Mouse (Mus musculus): ENCODE data around the gene Map1s.
"Not testable (repeated sequence)": the region's sequence is repeated elsewhere in the genome, so short reads cannot be mapped to it uniquely, and the experiment has no call there.

The Map1s gene

DNA sequence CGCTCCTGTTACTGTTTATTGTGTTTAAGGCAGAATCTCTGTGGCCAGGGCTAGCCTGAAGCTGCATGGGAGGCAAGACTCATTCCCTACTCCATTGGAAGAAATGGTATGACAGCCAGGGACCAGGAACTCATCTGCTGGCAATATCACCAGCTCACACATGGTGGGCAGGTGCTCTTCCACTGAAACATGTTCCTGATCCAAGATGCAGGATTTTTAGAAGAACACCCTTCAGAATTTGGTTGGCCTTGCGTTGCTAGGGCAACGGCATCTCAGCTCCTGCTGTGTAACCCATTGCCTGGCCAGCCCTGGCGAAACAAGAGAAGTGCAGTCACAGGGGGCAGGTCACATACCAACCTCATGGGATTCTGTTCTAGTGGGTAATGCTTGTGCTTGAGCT is 26.2 kb upstream of the Map1s start:
- no peak for DNase-seq

DNA sequence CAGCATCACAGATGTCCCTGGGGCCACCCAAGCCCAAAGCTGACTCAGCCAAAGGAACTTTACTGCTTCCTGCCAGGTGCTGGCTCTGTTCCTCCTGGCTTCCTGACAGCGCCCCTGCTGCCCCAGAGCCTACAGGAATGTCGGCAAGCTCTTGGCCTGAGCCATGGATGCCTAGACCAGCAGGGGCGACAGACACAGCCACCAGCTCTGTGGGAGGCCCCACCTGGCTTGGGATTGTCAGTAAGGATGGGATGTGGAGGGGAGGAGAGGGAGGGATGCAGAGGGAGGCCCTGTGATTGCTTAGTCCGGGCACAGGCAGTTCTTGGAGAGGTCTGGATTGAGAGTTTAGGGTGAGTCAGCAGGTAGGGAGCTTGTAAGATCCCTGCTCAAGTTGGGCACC is 25.6 kb upstream of the Map1s start:
- no peak for DNase-seq

DNA sequence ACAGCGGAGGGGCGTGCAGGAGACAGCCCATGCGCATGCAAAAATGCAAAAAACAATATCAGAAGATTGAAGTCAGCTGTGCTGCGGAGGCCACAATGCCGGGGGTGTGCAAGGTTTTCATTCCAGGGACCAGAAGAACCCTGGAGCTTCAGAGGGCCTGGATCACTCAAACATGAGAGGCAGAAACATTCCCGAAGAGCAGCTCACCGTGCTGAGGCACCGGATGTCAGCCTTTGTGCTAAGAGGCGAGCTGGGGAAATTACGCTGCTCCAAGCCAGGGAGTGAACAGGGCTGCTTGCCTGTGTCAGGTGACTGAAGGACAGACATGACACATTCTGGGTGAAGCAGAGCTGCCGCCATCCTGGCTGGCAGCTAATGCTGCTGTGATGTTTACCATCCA is 25.2 kb upstream of the Map1s start:
- no peak for DNase-seq

DNA sequence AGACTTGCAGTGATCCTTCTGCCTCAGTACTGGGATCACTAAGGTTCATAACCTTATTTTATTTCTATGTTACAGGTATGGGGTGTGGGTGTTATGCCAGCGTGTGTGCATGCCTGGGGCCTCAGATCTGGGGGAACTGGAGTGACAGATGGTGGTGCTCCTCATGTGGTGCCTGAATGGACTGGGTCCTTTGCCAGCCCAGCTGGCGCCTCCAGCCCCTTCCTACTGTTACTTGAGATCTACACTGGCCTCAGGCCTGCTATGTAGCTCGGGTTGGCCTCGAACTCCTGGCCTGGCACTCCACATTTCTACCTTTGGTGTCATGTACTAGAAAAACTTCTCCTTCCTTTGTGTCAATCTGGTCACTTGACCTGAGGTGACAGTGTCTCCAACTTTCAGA is 21.5 kb upstream of the Map1s start:
- no peak for DNase-seq

DNA sequence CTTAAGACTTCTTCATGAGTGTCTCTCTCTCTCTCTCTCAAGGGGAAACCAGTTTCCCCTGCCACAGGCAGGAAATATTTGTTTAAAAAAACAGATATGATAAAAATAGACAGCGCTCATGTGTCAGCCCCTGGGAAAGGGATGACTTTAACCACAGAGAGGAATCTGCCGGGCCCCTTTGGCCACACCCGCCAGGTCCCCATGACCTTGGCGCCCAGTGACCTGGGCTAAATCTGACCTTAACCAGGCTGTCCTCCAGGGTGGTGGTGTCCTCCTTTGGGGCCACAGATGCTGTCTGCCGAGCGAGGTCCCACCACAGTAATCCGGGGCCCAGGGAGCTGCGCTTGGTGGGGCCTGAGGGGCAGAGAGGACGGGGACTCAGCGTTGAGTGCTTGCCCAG is 21.0 kb upstream of the Map1s start:
- no peak for DNase-seq

DNA sequence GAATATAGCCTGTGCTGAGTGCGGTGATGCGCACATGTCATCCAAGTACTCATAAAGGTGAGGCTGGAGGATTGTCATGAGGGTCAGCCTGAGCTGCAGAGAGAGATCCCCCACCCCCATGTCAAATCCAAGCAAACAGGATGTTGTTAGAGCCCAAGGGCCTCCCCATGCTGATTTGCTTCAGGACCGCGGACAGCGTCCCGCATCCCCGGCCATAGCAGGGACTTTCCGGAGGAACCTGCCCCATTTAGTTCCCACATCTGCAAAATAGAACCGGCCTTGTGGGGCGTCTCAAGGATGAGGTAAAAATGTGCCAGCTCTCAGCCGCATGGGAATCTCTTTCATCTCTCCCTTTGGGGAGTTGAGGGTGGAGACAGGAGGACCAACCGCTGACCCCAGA is 20.1 kb upstream of the Map1s start:
- DNase-seq = no peak

DNA sequence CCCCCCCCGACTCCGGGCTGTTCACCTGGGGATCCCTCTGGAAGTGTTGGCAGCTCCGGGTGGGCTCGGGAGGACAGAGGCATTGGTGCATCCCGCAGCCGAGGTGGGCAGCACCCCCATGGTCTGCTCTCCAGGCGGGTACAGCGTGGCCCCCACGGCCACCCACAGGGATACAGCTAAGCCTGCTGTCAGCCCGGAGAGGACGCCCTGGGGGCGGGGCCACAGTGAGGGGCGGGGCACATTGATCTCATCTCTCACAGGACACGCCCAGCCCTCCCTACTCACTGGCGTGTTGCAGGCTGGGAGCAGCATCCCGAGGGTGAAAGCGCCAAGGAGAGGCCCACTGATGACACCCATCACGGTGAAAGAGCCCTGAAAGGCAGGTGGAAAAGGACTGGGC is 18.1 kb upstream of the Map1s start:
- peak; percentile 57 for DNase-seq

DNA sequence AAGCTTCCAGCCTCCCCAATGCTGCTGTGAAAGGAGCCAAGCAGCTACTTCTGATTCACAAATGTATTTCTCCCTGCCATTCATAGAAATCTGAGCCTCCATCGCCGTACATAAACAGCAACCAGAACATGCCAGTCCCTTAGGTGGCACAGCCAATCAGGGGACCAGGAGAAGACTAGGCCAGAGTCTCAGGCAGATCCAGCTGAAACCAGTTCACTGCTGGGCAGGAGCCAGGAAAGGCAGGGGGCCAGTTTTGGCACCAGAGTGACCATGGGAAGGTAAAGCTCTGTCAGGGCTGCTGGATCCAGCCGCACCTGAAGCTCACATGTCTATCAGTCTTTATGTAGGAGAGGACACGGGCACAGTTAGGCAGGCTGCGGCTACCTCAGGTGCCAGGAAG is 15.1 kb upstream of the Map1s start:
- no peak for DNase-seq

DNA sequence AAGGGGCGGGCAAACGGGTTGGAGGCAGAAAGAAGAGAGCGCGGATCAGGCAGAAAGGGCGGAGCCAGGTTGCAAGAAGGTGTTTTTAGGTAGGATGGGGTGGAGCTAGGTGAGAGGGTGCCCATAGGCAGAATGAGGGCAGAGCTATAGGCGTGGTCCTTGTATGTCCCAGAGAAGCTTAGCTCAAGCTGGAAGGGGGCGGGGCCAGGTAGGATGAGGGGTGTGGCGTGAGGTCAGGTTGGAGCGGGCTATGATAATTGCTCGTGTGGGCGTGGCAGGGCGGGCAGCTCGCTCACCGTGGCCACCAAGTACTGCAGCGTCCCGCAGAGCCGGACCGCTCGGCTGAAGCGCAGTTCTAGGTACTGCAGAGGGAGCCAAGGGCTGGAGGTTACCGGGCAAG is 14.4 kb upstream of the Map1s start:
- DNase-seq = no peak

DNA sequence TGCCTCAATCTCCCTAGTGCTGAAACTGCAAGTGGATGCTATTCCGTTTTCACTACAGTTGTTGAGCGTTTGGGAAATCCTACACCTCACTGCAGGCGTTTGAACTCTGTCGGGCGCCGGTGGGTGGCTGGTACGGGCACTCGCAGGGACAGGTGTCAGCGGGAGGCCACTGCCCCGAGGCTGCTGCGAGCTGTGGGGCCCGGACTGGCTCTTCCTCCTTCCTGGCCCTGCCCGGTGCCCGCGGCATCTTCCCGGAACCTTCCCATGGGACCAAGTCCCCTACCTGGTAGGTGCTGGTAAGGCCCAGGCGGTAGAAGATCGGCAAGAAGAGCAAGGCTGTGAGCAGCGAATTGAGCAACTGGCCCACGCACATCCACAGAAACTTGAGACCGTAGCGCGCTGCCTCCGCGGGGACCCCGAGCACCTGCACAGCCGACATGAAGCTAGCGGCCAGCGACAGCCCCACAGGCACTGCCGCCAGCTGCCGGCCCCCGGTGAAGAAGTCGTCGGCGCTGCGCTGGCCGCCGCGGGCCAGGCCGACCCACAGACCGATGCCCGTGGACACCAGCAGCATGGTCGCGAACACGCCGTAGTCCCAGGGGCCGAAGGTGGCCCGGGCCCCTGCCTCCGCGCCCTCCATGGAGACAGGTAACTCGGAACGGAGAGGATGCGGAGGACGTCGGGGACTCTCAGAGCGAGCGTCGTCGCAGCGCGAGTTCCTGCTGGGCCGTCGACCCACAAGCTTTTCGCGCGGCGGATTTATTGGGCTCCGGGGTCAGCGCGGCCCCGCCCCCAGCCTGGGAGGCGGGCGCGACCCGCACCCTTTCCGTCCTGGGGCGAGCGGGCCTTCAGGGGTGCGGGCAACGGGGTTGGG is 13.5 kb upstream of the Map1s start, which contains the start of gene Slc5a5:
Slc5a5 (minus strand) TSS at position 736 of the 874 bp plus-strand sequence.
- DNase-seq = no peak

DNA sequence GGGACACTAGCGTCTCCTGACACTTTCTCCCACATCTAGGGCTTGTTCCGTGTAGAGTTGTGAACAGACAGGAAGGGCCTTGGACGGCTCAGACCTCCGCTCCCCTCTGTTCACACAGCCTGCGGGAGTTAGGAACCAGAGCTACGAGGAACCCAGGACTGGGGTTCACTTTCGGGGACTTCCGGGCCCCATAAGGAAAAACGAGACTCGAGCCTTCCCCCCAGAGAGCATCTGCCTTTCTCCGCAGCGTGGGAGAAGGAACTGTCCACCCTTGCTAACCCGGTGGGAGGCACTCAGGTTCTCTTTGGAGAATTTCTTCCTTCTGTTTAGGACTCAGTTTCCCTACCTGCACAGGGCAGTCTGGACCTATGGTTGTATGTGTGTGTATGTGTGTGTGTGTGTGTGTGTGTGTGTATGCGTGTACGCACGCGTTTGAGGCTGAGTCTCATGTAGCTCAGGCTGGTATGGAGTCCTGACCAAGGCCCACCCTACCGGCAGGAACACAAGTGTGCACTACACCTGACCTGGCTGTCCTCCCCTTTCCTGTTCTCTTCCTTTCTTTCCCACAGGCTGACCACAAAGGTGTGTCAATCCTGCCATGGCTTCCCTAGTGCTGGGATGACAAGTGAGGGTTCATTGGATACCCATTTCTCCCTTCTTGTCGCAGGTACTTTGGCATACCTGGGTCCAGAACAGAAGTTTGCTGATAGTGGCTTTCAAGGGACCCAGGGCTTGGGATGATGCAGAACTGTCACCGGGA is 12.7 kb upstream of the Map1s start:
- no peak for DNase-seq

DNA sequence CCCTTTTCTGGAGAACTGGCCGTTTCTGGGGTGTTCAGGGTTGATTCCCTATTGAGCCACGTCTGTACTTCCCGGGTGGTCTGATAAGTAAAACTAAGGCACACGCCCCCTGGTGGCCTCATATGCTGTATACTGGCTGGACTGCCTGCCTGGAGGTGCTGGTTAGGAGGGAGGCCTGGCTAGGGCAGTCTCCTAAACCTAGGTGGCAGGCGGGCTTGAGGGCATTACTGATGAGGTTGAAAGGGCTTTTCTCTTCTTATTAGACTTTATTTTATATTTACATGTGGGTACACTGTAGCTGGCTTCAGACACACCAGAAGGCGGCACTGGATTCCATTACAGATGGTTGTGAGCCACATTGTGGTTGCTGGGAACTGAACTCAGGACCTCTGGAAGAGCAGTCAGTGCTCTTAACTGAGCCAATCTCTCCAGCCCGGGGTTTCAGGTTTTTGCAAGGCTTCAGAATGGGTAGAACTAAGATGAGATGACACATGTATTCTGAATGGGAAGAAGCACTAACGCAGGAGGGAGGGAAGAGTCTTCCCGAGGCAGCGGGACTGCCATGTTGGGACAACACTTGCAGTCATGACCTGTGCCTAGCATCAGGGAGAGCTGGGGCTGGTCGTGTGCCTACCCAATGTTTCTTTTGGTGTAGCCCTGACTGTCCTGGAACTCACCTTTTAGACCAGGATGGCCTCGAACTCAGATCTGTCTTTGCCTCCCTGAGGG is 11.9 kb upstream of the Map1s start:
- DNase-seq = no peak

DNA sequence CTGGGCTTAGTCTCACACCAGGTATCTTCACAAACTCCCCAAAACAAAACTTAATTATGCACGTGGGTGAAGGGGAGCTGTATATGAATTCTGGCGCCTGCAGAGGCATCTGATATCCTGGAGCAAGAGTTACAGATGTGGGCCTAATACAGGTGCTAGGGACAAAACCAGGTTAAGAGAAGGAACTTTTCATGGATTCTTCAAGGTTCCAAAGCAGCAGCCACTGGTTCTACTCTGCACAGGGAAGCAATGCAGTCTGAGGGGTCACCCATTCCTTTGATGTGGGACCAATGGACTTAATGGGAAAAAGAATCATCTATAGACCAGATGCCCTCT is 11.4 kb upstream of the Map1s start:
- DNase-seq = no peak

DNA sequence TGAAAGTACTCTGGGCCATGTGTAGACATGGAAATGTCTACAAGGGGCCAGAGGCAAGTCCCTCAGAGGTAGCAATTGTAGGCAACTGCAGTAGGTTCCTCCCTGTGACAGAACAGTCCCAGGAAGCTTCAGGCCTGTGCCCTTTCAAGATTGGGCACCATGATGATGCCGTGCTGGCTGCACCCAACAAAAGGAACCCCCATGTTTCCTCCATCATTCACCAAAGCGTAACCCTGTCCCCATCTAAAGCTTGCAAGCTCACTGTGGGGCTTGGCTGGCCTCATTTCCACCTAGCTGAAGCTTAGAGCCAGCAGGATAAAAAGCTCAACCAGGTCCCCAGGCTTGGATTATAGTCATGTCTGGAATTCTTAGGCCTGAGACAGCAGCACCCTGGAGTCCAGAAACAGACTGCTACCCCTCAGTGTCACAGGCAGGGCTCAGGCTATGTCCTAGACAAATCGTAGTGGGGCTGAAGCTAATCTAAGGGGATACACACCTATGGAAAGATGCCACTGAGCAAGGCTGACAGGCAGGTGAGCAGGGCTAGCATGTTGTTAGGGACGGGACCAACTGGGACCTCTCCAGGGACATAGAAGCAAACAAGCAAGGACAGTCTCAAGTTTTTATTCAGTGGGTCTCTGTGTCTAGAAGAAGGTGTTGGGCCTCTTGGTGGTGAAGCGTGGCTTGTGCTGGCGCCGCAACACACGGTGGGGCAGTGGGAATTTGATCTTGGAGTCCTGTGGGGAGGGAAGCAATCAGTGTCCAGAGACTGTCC is 10.8 kb upstream of the Map1s start:
- DNase-seq = no peak

DNA sequence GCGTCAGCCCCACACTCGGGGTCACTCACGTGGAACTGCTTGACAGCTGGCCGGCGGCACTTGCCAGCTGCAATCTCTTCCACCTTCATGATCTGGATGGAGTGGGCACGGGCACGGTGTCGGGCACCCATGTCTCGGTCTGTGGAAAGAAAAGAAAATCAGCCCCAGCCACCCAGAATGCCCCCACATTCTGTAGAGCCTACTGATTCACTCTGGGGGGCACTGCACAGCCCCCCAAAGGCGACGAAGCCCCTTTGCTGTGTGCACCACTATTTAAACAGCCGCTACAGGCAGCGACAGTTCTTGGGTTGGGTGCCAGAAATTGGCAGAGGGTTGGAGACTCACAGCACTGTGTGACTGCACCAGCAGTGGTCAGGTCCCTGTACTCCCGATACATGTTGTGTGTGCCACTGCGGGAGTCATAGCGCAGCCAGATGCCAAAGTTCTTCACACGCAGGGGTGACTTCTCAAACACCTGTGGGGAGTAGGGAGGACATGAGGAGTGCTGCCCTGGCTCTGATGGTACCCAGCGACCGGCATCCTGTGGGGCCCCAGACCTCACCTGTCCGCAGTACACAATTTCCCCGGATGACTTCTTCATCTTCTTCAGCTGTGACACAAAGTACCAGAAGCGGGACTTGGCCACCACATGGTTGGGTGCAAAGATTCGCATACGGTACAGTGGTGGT is 10.0 kb upstream of the Map1s start:
- not testable (repeated sequence) for DNase-seq

DNA sequence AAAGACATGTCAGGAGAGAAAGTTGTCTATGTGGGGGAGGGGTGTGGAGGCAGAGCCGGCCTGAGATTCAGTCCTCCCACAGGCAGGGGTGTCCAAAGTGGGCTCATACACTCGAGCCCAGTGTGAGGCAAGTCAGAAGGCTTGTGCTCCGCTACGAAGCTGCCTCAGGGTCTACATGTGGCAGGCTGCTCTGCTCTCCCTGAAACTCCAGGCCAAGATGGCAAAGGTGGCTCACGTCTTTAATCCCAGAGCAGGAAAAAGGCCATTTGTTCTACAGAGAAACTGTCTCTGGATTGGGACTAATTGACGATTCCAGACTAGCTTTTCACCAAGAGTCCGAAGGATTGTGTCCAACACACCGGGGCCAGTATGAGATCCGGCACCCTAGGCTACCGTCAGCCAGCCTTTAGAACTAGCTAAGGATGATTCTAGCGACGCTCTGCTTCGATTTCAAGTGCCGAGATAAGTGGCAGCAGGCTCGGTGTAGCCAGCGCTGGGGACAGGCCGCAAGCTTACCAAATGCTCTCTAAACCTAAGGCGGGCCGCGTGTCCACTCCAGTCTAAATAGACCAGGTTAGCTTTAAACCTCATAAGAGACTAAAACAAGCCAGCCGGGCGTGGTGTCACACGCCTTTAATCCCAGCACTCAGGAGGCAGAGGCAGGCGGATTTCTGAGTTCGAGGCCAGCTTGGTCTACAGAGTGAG is 9.3 kb upstream of the Map1s start:
- DNase-seq = no peak

DNA sequence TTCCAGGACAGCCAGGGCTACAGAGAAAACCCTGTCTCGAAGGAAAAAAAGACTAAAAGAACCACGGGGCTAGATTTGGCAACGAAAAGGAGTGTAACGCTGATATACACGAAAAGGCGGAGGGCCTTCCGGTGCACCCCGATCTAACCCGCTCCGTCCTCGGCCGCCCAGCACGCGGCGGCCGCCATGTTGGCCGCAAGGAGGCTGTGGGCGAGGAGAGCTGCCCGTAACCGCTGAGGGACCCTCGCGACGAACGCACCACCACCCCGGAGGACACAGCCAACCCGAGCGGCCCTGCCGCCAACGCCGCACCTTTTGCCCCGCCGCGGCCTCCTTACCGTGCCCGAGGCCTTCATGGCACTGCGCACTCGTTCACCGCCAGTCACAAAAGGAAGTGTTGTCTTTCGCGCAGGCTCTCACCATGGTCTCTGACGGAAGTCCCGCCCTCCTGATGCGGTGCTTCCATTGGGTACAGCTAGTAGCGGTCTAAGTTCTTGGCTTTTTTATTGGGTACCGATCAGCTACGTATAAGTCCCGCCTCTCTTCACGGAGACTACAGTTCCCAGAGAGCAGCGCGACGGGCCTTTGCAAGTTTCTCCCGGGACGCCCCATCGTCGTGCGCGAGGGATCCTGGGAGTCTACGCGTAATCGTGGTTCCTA is 8.6 kb upstream of the Map1s start, which contains the start of gene Rpl18a:
Rpl18a (minus strand) TSS at position 392 of the 660 bp plus-strand sequence.
- peak; percentile 98 for DNase-seq

DNA sequence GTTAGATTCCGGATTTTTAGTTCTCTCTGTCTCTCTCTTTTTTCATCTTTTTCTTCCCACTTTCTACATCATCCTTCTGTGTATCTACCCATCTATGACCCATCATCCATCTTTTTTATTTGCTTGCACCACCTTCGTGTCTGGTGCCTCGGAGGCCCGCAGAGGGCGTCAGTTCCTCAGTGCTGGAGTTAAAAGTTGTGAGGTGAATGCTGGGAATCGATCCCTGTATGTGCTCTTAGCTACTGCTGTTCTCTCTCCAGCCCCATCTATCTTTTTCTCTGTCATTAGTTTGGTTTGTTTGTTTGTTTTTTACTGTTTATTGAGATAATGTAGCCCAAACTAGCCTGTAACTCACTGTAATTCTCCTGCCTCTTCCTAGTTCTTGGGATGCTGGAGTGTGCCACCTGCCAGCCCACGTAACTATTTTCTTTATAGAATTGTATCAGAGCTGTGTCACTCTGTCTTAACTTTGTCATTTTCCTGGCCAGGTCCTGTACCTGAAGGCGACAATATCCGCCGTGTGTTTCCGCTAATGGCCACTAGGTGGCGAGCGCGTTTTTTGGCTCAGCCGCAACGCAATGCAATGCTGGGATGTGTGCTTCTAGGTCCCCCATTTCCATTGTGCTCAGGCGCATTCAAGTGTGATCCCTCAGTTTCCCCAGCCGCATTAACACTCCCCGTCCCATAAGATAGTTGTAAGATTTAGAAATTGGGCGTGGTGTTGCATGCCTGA is 7.9 kb upstream of the Map1s start:
- DNase-seq = peak; percentile 83

DNA sequence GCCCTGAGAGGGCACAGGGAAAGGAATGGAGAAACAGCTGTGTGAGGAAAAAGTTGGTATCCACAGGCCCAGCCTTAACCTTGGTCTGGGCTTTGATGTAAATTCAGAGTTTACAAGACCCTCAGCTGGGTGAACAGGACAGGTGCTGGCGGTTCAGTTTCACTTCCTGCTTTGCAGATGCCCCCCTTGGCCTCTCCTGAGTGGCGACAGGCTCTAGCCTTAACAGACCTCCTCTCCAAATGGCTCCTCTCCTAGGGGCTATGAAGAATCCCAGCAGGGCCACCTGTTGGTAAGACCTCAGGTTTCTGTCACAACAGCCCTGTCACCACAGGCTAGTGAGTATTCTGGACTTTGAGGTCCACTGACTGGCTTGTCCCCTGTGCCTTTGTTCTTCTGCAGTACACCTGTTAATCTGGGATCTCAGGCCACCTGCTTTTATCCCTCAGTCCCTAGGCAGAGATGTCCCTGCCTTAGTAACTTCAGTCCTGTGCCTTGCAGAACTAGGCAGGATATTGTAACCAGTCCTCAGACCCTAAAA is 7.0 kb upstream of the Map1s start:
- DNase-seq = no peak

DNA sequence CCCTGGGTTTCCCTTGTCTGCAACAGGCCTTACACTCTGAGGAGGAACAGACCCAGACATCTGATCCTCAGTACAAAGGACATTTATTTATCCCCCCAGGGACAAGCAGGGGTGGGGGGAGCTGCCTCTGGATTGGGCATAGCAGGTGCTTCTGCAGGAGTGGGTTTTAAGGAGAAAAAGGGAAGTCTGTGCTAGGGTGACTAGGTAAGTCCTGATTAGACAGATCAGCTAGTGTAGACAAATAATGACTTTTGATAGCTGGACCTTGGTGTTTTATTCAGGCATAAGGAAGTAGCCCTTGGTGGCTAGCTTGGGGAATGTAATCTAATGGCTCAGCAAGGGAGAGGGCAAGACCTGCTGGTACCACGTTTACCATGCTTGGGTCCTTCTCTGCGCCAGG is 6.5 kb upstream of the Map1s start:
- no peak for DNase-seq
